Mouse (Mus musculus) large intestine, adult 2 months (tissue): ENCODE results near the gene E2f3. TPM values are rescaled to one million over a fixed set of nuclear protein-coding genes. Genes with fewer than 3 reads are reported as not detected.

Experiments used
- DNase-seq: peaks from one replicate; pipeline ENCODE4 v3.0.0-alpha.2; 2012; ENCODE audit warnings: low read depth, low spot score
- WGBS: fragments of 180-500 bp; shearing (Covaris S2); methylation state at CpG from one replicate; pipeline ENCODE4 v1.1.7; 2018; 5-methylcytosine and 5-hydroxymethylcytosine counted together
- polyA plus RNA-seq: library from polyadenylated mRNA; depleted of rRNA; stranded (reverse); fragments of >200 nt; gene quantifications from 2 replicates; pipeline ENCODE4 v1.2.3, GENCODE M21; 2012

The E2f3 gene
- polyA plus RNA-seq, 1 experiment, result 5.3 TPM

GRCm38 (mm10) chr13:29983037-29983436, 2.8 kb downstream of the E2f3 start:
- WGBS, result 23% methylated on average over 6 of the region's 6 CpGs
- DNase-seq, result no peak

- 34% methylated on average over 3 of the region's 3 CpGs for WGBS
- DNase-seq, result no peak
Observed at GRCm38 (mm10) chr13:29982400-29982799, 3.5 kb downstream of the E2f3 start.

GRCm38 (mm10) chr13:29979140-29979564, 6.7 kb downstream of the E2f3 start:
- WGBS, result 74% methylated on average over 7 of the region's 7 CpGs
- no peak for DNase-seq

- 91% methylated on average over 11 of the region's 11 CpGs for WGBS
- DNase-seq, result no peak
Observed at GRCm38 (mm10) chr13:29977358-29977757, 8.5 kb downstream of the E2f3 start.

- WGBS, result 86% methylated on average over 5 of the region's 5 CpGs
- no peak for DNase-seq
Observed at GRCm38 (mm10) chr13:29974066-29974465, 11.8 kb downstream of the E2f3 start.

GRCm38 (mm10) chr13:29973610-29974009, 12.3 kb downstream of the E2f3 start:
- DNase-seq, result no peak
- WGBS, result 88% methylated on average over 6 of the region's 6 CpGs

GRCm38 (mm10) chr13:29970333-29970732, 15.5 kb downstream of the E2f3 start:
- WGBS, result 88% methylated on average over 7 of the region's 7 CpGs
- no peak for DNase-seq

GRCm38 (mm10) chr13:29968636-29969035, 17.2 kb downstream of the E2f3 start:
- 88% methylated on average over 7 of the region's 7 CpGs for WGBS
- DNase-seq, result no peak

- DNase-seq, result no peak
- WGBS, result 79% methylated on average over 5 of the region's 5 CpGs
Observed at GRCm38 (mm10) chr13:29967367-29967766, 18.5 kb downstream of the E2f3 start.

- DNase-seq, result no peak
- WGBS, result 93% methylated on average over 8 of the region's 8 CpGs
Observed at GRCm38 (mm10) chr13:29966966-29967365, 18.9 kb downstream of the E2f3 start.

- 83% methylated on average over 6 of the region's 6 CpGs for WGBS
- no peak for DNase-seq
Observed at GRCm38 (mm10) chr13:29964087-29964486, 21.8 kb downstream of the E2f3 start.

- 92% methylated on average over 6 of the region's 6 CpGs for WGBS
- no peak for DNase-seq
Observed at GRCm38 (mm10) chr13:29960416-29960815, 25.4 kb downstream of the E2f3 start.

GRCm38 (mm10) chr13:29957731-29958254, 28.1 kb downstream of the E2f3 start:
- 61% methylated on average over 9 of the region's 9 CpGs for WGBS
- no peak for DNase-seq

- DNase-seq, result no peak
- 71% methylated on average over 12 of the region's 12 CpGs for WGBS
Observed at GRCm38 (mm10) chr13:29956821-29957421, 28.9 kb downstream of the E2f3 start.

- WGBS, result 79% methylated on average over 11 of the region's 11 CpGs
Observed at GRCm38 (mm10) chr13:29955296-29955695, 30.6 kb downstream of the E2f3 start.

GRCm38 (mm10) chr13:29954741-29955140, 31.1 kb downstream of the E2f3 start:
- no peak for DNase-seq
- WGBS, result 96% methylated on average over 10 of the region's 10 CpGs

More at GRCm38 (mm10) chr13:29955296-29955695, 30.6 kb downstream of the E2f3 start:
- no peak for DNase-seq

GRCm38 (mm10) chr13:29953417-29954045, 32.3 kb downstream of the E2f3 start:
- 93% methylated on average over 4 of the region's 4 CpGs for WGBS
- no peak for DNase-seq

GRCm38 (mm10) chr13:29946045-29946444, 39.8 kb downstream of the E2f3 start:
- WGBS, result 77% methylated on average over 8 of the region's 8 CpGs
- DNase-seq, result no peak

- WGBS, result 52% methylated on average over 9 of the region's 9 CpGs
- DNase-seq, result no peak
Observed at GRCm38 (mm10) chr13:29944915-29945570, 40.8 kb downstream of the E2f3 start.

- 78% methylated on average over 8 of the region's 8 CpGs for WGBS
Observed at GRCm38 (mm10) chr13:29944493-29944892, 41.4 kb downstream of the E2f3 start.

More at GRCm38 (mm10) chr13:29944493-29944892, 41.4 kb downstream of the E2f3 start:
- DNase-seq, result no peak
